Mouse (Mus musculus): ENCODE measurements around the gene Akap1. TPM values are rescaled to one million over a fixed set of nuclear protein-coding genes. Genes with fewer than 3 reads are reported as not detected.

The Akap1 gene
- polyA plus RNA-seq, 1 experiment = 25.4 TPM

GRCm38 (mm10) chr11:88822991-88823390, 41.4 kb downstream of the Akap1 start:
- Histone ChIP-seq H3K79me2 (ENCODE audit: control insufficient read depth, insufficient read depth) (no peaks in the 10 kb centered on the region), H3ac (ENCODE audit: control insufficient read depth, insufficient read length) (no peak overlapping the region), H3K4me3 (no peak overlapping the region), H3K36me3 (ENCODE audit: control insufficient read depth, insufficient read depth) (no peaks in the 10 kb centered on the region), H3K4me2 (ENCODE audit: low read depth) (peak overlapping the region; percentile 67), H3K27me3 (ENCODE audit: control insufficient read depth, insufficient read depth, insufficient read length) (no peaks in the 10 kb centered on the region)
- TF ChIP-seq POLR2A (IDR thresholded peaks at IDR 0.05; ENCODE audit: insufficient read length, low read depth) = no peak
- TF ChIP-seq TCF3 (IDR thresholded peaks at IDR 0.05; ENCODE audit: insufficient read length, low read depth) = no peak
- no peak for TF ChIP-seq USF1 (IDR thresholded peaks at IDR 0.05; ENCODE audit: low read depth)
- TF ChIP-seq REST (IDR thresholded peaks at IDR 0.05; ENCODE audit: insufficient read depth, insufficient read length) = no peak
- TF ChIP-seq TCF12 (IDR thresholded peaks at IDR 0.05; ENCODE audit: insufficient read depth, poor library complexity, severe bottlenecking) = no peak
- TF ChIP-seq POLR2AphosphoS2 (IDR thresholded peaks at IDR 0.05; ENCODE audit: insufficient read length, low read depth) = no peak
- no peak for TF ChIP-seq MYOD1 (IDR thresholded peaks at IDR 0.05; ENCODE audit: control insufficient read depth in 1 of 3, insufficient read length in 2 of 3, low read depth in 2 of 3)
- TF ChIP-seq E2F4 (IDR thresholded peaks at IDR 0.05; ENCODE audit: insufficient read depth) = no peak
- TF ChIP-seq MYOG (IDR thresholded peaks at IDR 0.05; ENCODE audit: control insufficient read depth in 1 of 3, insufficient read depth in 1 of 3, insufficient read length in 2 of 3, low read depth in 2 of 3) = no peak
- TF ChIP-seq SRF (IDR thresholded peaks at IDR 0.05; ENCODE audit: control insufficient read depth, insufficient read length, low read depth) = no peak

GRCm38 (mm10) chr11:88822526-88822925, 41.9 kb downstream of the Akap1 start:
- no peaks in the 10 kb centered on the region for H3K79me2 ChIP-seq (ENCODE audit: control insufficient read depth, insufficient read depth)
- H3K4me3 ChIP-seq = no peak overlapping the region
- no peak for TF ChIP-seq REST (IDR thresholded peaks at IDR 0.05; ENCODE audit: insufficient read depth, insufficient read length)
- TF ChIP-seq POLR2AphosphoS2 (IDR thresholded peaks at IDR 0.05; ENCODE audit: insufficient read length, low read depth) = no peak
- peak in 1 of 3 experiments; percentile 45 for TF ChIP-seq MYOD1 (IDR thresholded peaks at IDR 0.05; ENCODE audit: control insufficient read depth in 1 of 3, insufficient read length in 2 of 3, low read depth in 2 of 3)
- peak in 1 of 3 experiments; percentile 24 for TF ChIP-seq MYOG (IDR thresholded peaks at IDR 0.05; ENCODE audit: control insufficient read depth in 1 of 3, insufficient read depth in 1 of 3, insufficient read length in 2 of 3, low read depth in 2 of 3)
- TF ChIP-seq TCF12 (IDR thresholded peaks at IDR 0.05; ENCODE audit: insufficient read depth, poor library complexity, severe bottlenecking) = no peak
- no peak for TF ChIP-seq USF1 (IDR thresholded peaks at IDR 0.05; ENCODE audit: low read depth)
- TF ChIP-seq POLR2A (IDR thresholded peaks at IDR 0.05; ENCODE audit: insufficient read length, low read depth) = no peak
- H3K36me3 ChIP-seq (ENCODE audit: control insufficient read depth, insufficient read depth) = no peaks in the 10 kb centered on the region
- no peak overlapping the region for H3ac ChIP-seq (ENCODE audit: control insufficient read depth, insufficient read length)
- H3K4me2 ChIP-seq (ENCODE audit: low read depth) = peak overlapping the region; percentile 67
- H3K27me3 ChIP-seq (ENCODE audit: control insufficient read depth, insufficient read depth, insufficient read length) = no peaks in the 10 kb centered on the region

GRCm38 (mm10) chr11:88820742-88821576, 43.4 kb downstream of the Akap1 start:
- Histone ChIP-seq H3K79me2 (ENCODE audit: control insufficient read depth, insufficient read depth) (no peaks in the 10 kb centered on the region), H3ac (ENCODE audit: control insufficient read depth, insufficient read length) (no peak overlapping the region), H3K4me2 (ENCODE audit: low read depth) (no peak overlapping the region), H3K27me3 (ENCODE audit: control insufficient read depth, insufficient read depth, insufficient read length) (no peaks in the 10 kb centered on the region), H3K36me3 (ENCODE audit: control insufficient read depth, insufficient read depth) (no peaks in the 10 kb centered on the region), H3K4me3 (no peak overlapping the region)
- TF ChIP-seq TCF12 (IDR thresholded peaks at IDR 0.05; ENCODE audit: insufficient read depth, poor library complexity, severe bottlenecking) (no peak), SRF (IDR thresholded peaks at IDR 0.05; ENCODE audit: control insufficient read depth, insufficient read length, low read depth) (no peak), E2F4 (IDR thresholded peaks at IDR 0.05; ENCODE audit: insufficient read depth) (no peak), MAX (IDR thresholded peaks at IDR 0.05; ENCODE audit: low read depth) (no peak), POLR2A (IDR thresholded peaks at IDR 0.05; ENCODE audit: insufficient read length, low read depth) (no peak), MYOD1 (IDR thresholded peaks at IDR 0.05; ENCODE audit: control insufficient read depth in 1 of 3, insufficient read length in 2 of 3, low read depth in 2 of 3) (no peak), POLR2AphosphoS2 (IDR thresholded peaks at IDR 0.05; ENCODE audit: insufficient read length, low read depth) (no peak), REST (IDR thresholded peaks at IDR 0.05; ENCODE audit: insufficient read depth, insufficient read length) (no peak), CEBPB (IDR thresholded peaks at IDR 0.05; ENCODE audit: insufficient read depth, poor library complexity, severe bottlenecking) (no peak), TCF3 (IDR thresholded peaks at IDR 0.05; ENCODE audit: insufficient read length, low read depth) (no peak), MYOG (IDR thresholded peaks at IDR 0.05; ENCODE audit: control insufficient read depth in 1 of 3, insufficient read depth in 1 of 3, insufficient read length in 2 of 3, low read depth in 2 of 3) (no peak)

- TF ChIP-seq TCF3 (IDR thresholded peaks at IDR 0.05; ENCODE audit: insufficient read length, low read depth) (no peak), MYOG (IDR thresholded peaks at IDR 0.05; ENCODE audit: control insufficient read depth in 1 of 3, insufficient read depth in 1 of 3, insufficient read length in 2 of 3, low read depth in 2 of 3) (no peak), CEBPB (IDR thresholded peaks at IDR 0.05; ENCODE audit: insufficient read depth, poor library complexity, severe bottlenecking) (no peak), REST (IDR thresholded peaks at IDR 0.05; ENCODE audit: insufficient read depth, insufficient read length) (no peak), POLR2A (IDR thresholded peaks at IDR 0.05; ENCODE audit: insufficient read length, low read depth) (no peak), MYOD1 (IDR thresholded peaks at IDR 0.05; ENCODE audit: control insufficient read depth in 1 of 3, insufficient read length in 2 of 3, low read depth in 2 of 3) (no peak), TCF12 (IDR thresholded peaks at IDR 0.05; ENCODE audit: insufficient read depth, poor library complexity, severe bottlenecking) (no peak), POLR2AphosphoS2 (IDR thresholded peaks at IDR 0.05; ENCODE audit: insufficient read length, low read depth) (no peak), E2F4 (IDR thresholded peaks at IDR 0.05; ENCODE audit: insufficient read depth) (no peak), MAX (IDR thresholded peaks at IDR 0.05; ENCODE audit: low read depth) (no peak), SRF (IDR thresholded peaks at IDR 0.05; ENCODE audit: control insufficient read depth, insufficient read length, low read depth) (no peak), USF1 (IDR thresholded peaks at IDR 0.05; ENCODE audit: low read depth) (no peak)
- no peaks in the 10 kb centered on the region for H3K36me3 ChIP-seq (ENCODE audit: control insufficient read depth, insufficient read depth)
- H3K4me2 ChIP-seq (ENCODE audit: low read depth) = no peak overlapping the region
Observed at GRCm38 (mm10) chr11:88820253-88820652, 44.1 kb downstream of the Akap1 start.

More at GRCm38 (mm10) chr11:88820253-88820652, 44.1 kb downstream of the Akap1 start:
- Histone ChIP-seq H3ac (ENCODE audit: control insufficient read depth, insufficient read length) (no peak overlapping the region), H3K27me3 (ENCODE audit: control insufficient read depth, insufficient read depth, insufficient read length) (no peaks in the 10 kb centered on the region), H3K4me3 (no peak overlapping the region), H3K79me2 (ENCODE audit: control insufficient read depth, insufficient read depth) (no peaks in the 10 kb centered on the region)

Data from myocyte (in vitro differentiated cells).